Mouse (Mus musculus) T-helper 17 cell (primary cell): Measurements from ENCODE around the gene Gpr6.

Source experiments
- in situ Hi-C, 2 experiments: fragments of 300-600 bp; cut with MboI, MseI; formaldehyde crosslinking; loops; 1 replicate in 1 of 2; 2 replicates in 1 of 2; pipeline ENCODE4 v1.15.1; 2025; ENCODE audit warnings: high pct_unique_total_duplicates in 2 of 2

Gpr6 gene

GRCm38 (mm10) chr10:41072116-41072515 lies at the start of gene Gpr6:
TSS of gene Gpr6 (minus strand) at chr10:41072285.
- in situ Hi-C loops, result loop anchor here in 1 of 2 experiments (5.0 kb wide), 1 partner anchor 85 kb away; no protein-coding TSS in a partner anchor

- in situ Hi-C loops, result no loop called here
These were observed 28.0 kb upstream of the Gpr6 start for GRCm38 (mm10) chr10:41100060-41100459.

GRCm38 (mm10) chr10:41098137-41098536 lies 26.1 kb upstream of the Gpr6 start:
- in situ Hi-C loops, result no loop called here

- in situ Hi-C loops, result no loop called here
These were observed 16.8 kb upstream of the Gpr6 start for GRCm38 (mm10) chr10:41088852-41089251.

- in situ Hi-C loops, result loop anchor here in 1 of 2 experiments (5.0 kb wide), 1 partner anchor 86 kb away; no protein-coding TSS in a partner anchor
These were observed 389 bp downstream of the Gpr6 start for GRCm38 (mm10) chr10:41071696-41072095.

GRCm38 (mm10) chr10:41070693-41071651 lies 1.1 kb downstream of the Gpr6 start:
- in situ Hi-C loops, result loop anchor here in 1 of 2 experiments (5.0 kb wide), 1 partner anchor 86 kb away; no protein-coding TSS in a partner anchor

- in situ Hi-C loops, result no loop called here
These were observed 11.7 kb downstream of the Gpr6 start for GRCm38 (mm10) chr10:41060250-41060831.

- in situ Hi-C loops, result loop anchor here in 1 of 2 experiments (10.0 kb wide), 1 partner anchor 1359 kb away; no protein-coding TSS in a partner anchor
These were observed 16.5 kb downstream of the Gpr6 start for GRCm38 (mm10) chr10:41055581-41055980.

GRCm38 (mm10) chr10:41054005-41054404 lies 18.1 kb downstream of the Gpr6 start:
- in situ Hi-C loops, result loop anchor here in 1 of 2 experiments (10.0 kb wide), 1 partner anchor 1361 kb away; no protein-coding TSS in a partner anchor

- in situ Hi-C loops, result no loop called here
These were observed 29.8 kb downstream of the Gpr6 start for GRCm38 (mm10) chr10:41042272-41042671.

- in situ Hi-C loops, result no loop called here
These were observed 30.6 kb downstream of the Gpr6 start for GRCm38 (mm10) chr10:41041478-41041877.

- in situ Hi-C loops, result no loop called here
These were observed 31.5 kb downstream of the Gpr6 start for GRCm38 (mm10) chr10:41040530-41041085.

- in situ Hi-C loops, result no loop called here
These were observed 33.6 kb downstream of the Gpr6 start for GRCm38 (mm10) chr10:41038476-41038875.

- in situ Hi-C loops, result no loop called here
These were observed 34.4 kb downstream of the Gpr6 start for GRCm38 (mm10) chr10:41037722-41038121.

GRCm38 (mm10) chr10:41032811-41033210 lies 39.3 kb downstream of the Gpr6 start:
- in situ Hi-C loops, result no loop called here

GRCm38 (mm10) chr10:41024860-41025259 lies 47.2 kb downstream of the Gpr6 start:
- in situ Hi-C loops, result no loop called here

GRCm38 (mm10) chr10:41024406-41024805 lies 47.7 kb downstream of the Gpr6 start:
- in situ Hi-C loops, result no loop called here

- in situ Hi-C loops, result no loop called here
These were observed 49.9 kb downstream of the Gpr6 start for GRCm38 (mm10) chr10:41022226-41022625.
